Mouse (Mus musculus) C2C12 (cell line): ENCODE results near the gene Plekha8.

ENCODE experiments used
- MAX ChIP-seq: IDR thresholded peaks from one replicate; pipeline ENCODE4 v1.6.1; 2011; ENCODE audit warnings: mild to moderate bottlenecking, control low read depth
- USF1 ChIP-seq: IDR thresholded peaks from one replicate; pipeline ENCODE4 v1.6.1; 2011; ENCODE audit warnings: low read depth, mild to moderate bottlenecking, control low read depth, moderate library complexity

GRCm38 (mm10) chr6:54617363-54617762 lies 22.5 kb downstream of the Plekha8 start:
- no peak for TF ChIP-seq USF1
- TF ChIP-seq MAX, result no peak
